Mouse (Mus musculus) adrenal gland, postnatal 0 days (tissue): ENCODE results near the gene Zik1. TPM values are rescaled to one million over a fixed set of nuclear protein-coding genes. Genes with fewer than 3 reads are reported as not detected.

Source experiments
- polyA plus RNA-seq: library from polyadenylated mRNA; unstranded; fragments of >200 nt; fragmentation: Nextera tagmentation; extraction: Ambion mirVana; gene quantifications from 2 replicates; pipeline ENCODE4 v1.2.1, GENCODE M21; 2015

The Zik1 gene
- polyA plus RNA-seq: 3.3 and 4.3 TPM in 2 replicates

DNA sequence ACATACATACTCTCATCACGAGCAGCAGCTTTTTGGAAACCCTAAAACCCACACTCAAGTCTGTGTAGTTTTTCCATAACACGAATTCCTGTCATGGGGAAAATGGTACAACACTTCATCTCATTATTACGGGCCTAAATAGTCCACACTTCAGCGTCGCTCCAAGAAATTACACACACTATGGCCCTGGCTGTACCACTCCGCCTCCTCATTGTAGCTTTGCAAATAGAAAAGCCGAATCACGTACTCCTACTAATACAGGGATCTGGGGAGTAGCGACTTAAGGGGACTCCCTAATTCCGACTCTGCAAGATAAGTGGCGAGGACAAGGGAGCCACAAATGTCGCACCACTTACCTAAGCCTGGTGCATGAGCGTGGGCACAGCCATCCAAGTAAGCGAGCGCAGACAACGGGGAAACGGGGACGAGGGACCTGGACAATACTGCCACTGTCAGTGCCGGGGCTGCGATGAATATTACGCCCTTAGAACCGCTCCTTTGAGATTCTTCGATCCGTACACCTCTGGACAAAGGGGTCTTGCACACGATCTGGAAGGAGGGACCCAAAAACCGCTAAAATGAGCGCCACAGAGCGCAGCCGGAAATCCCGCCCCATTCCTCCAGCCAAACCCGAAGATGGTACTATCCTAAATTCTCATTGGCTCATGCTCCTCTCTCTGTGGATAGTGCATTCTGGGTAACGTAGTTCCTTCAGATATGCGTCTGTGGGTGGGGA, at the start of gene Zik1:
Gene Zik1 (minus strand): TSS at position 609 of the 736 bp plus-strand sequence.

DNA sequence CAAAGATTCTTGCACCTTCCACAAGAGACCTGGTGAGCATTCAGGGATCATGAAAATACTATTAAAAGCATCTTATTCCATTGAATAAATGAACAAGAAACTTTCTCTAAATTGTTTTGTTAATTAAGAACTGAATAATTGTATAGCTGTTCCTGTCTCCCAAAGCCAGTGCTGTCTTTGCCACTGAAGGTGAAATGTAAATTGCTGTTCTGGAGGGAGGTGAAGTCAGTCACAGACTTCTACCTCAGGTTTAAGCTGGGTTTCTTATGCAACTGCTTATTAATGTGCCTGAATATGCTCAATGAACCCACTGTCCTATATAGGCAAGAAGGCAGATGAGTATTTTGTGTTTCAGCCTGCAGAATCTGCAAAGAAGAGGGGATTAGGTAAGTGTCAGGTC, 52.2 kb downstream of the Zik1 start, which contains the start of gene Vmn1r67:
Gene Vmn1r67 (plus strand): TSS at position 301 of the 400 bp plus-strand sequence.

Other genes with a start within 250 kb of the Zik1 start
- not detected in 2 replicates for gene Vmn1r66, start 217.4 kb downstream of the Zik1 start, polyA plus RNA-seq
- gene Vmn1r67, start 52.1 kb downstream of the Zik1 start, polyA plus RNA-seq: not detected in 2 replicates
- gene Vmn1r68, start 63.1 kb upstream of the Zik1 start, polyA plus RNA-seq: not detected in 2 replicates
- not detected in 2 replicates for gene Vmn1r69, start 118.3 kb upstream of the Zik1 start, polyA plus RNA-seq
- gene Vmn1r70, start 136.1 kb upstream of the Zik1 start, polyA plus RNA-seq: not detected in 2 replicates
- not detected in 2 replicates for gene Nlrp4b, start 192.4 kb upstream of the Zik1 start, polyA plus RNA-seq